Mouse (Mus musculus) gastrocnemius, postnatal 14 days (tissue): ENCODE data around the gene Psme3. TPM values are rescaled to one million over a fixed set of nuclear protein-coding genes. Genes with fewer than 3 reads are reported as not detected.

ENCODE experiments used
- DNase-seq: peaks from one replicate; pipeline ENCODE4 v3.0.0; 2021; ENCODE audit warnings: mixed read lengths
- intact Hi-C: fragments of 180-260 bp; cut with DNase I; formaldehyde crosslinking; loops from one replicate; pipeline ENCODE4 v1.15.1; 2025; ENCODE audit warnings: low total_unique reads
- long read RNA-seq, 2 experiments: library from polyadenylated mRNA; stranded (forward); transcript quantifications; one replicate each; pipeline ENCODE4 v2.0.0; 2021
- total RNA-seq, 2 experiments: library from RNA; stranded (reverse); gene quantifications; 2 replicates each; pipeline ENCODE4 v1.2.3; 2021

Gene Psme3
- 10 to 100 TPM; 60.9 to 61.2 TPM for total RNA-seq
- long read RNA-seq, experiment 1, transcript Psme3-201 (11 exons, 2,664 nt), result major isoform, 21 of 31 reads
- long read RNA-seq, experiment 1, partial matches to known transcripts, result 10 of 31 reads
- long read RNA-seq, experiment 1, other reads (novel, unspliced or antisense), result 0 of 31 reads
- long read RNA-seq, experiment 2, transcript Psme3-201 (11 exons, 2,664 nt), result major isoform, 26 of 32 reads
- long read RNA-seq, experiment 2, partial matches to known transcripts, result 1 of 32 reads
- long read RNA-seq, experiment 2, other reads (novel, unspliced or antisense), result 4 of 32 reads

DNA sequence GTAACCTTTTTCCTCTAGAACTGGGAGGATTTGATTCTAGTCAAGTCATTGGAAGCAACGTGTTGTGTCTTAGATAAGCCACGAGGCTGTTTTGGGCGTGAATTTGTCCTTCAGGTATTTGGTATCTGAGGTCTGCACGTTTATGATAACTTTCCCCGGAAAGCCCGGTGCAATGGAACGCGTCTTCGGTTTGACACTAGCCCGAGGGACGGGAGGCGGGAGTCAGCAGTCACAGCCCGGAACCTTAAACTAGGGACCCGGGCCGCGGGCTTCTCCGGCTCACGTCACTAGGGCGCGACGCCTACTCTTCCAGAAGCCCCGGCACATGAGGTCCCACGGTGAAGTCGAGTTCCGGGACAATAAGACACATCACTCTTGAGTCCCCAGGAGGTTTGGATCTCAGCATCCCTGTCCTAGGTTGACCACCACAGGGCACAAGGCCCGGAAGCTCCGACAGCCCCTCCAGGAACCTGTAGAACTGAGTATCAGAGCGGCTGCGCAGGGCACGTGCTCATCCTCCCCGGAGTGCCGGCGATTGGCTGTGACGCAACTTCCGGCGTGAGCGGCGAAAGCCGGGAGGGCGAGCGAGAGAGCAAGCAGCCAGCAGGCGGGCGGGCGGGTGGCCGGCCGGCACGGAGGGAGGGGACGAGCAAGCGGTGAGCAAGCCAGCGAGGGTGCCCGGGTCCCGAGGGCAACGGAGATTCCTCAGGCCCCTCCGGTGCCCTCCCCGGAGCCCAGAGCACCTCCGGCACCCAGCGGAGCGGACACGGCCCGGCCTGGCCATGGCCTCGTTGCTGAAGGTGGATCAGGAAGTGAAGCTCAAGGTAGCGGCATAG lies at the start of gene Psme3:
TSS of gene Psme3 (plus strand) at position 549 of the 836 bp plus-strand sequence.
- intact Hi-C loops, result no loop called here
- DNase-seq, result peak; percentile 94

DNA sequence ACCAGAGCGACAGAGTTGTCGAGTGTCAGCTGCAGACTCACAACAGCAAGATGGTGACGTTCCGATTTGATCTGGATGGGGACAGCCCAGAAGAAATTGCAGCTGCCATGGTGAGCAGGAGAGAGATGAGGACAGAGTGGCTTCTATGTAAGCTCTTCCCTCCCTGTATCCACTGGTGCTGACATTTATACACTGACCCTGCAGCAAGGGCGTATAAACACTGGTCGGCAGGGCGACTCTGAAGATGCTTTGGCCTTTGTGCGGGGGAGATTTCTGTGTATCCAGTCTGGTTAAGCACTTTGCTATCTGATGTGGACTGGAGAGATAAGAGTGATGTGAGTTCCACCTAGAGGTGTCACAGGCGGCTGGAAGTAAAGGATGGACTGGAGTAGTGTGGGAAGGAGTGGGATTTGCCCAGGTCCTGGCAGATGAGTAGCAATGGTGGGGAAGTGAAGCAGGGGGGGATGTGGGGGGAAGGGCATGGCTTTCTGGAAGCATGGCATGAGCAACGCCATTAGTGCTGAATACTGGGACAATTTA lies 46.4 kb upstream of the Psme3 start:
- intact Hi-C loops, result no loop called here
- no peak for DNase-seq

DNA sequence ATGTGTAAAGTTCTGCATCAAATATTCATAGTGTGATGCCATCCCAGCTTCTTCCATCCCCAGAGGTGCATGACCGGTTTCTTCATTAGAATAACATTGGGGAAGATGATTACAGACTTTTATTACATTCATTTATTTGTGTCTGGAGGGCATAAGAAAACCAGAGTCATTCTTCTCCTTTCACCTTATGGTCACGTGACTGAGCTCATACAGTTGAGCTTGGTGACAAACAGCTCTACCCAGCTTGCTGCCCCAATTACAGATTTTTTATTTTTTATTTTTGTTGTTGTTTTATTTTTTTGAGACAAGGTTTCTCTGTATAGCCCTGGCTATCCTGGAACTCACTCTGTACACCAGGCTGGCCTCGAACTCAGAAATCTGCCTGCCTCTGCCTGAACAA lies 43.6 kb upstream of the Psme3 start:
- DNase-seq, result no peak
- intact Hi-C loops, result no loop called here

DNA sequence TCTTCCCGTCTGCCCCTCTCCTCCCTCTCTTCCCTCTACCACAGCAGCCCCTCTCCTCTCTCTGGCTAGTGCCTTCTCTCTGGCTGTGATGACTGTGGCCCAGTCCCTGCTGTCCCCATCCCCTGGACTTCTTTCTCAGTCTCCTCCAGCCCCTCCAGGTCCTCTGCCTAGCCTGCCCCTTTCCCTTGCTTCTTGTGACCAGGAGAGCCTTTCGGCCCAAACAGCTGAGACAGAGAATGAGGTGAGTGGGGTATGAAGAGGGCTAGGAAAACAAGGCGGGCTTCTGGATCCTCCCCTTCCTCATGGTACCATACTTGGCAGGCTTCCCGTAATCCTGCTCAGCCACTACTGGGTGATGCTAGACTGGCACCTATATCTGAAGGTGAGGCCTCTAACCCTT lies 40.7 kb upstream of the Psme3 start:
- intact Hi-C loops, result no loop called here
- no peak for DNase-seq

DNA sequence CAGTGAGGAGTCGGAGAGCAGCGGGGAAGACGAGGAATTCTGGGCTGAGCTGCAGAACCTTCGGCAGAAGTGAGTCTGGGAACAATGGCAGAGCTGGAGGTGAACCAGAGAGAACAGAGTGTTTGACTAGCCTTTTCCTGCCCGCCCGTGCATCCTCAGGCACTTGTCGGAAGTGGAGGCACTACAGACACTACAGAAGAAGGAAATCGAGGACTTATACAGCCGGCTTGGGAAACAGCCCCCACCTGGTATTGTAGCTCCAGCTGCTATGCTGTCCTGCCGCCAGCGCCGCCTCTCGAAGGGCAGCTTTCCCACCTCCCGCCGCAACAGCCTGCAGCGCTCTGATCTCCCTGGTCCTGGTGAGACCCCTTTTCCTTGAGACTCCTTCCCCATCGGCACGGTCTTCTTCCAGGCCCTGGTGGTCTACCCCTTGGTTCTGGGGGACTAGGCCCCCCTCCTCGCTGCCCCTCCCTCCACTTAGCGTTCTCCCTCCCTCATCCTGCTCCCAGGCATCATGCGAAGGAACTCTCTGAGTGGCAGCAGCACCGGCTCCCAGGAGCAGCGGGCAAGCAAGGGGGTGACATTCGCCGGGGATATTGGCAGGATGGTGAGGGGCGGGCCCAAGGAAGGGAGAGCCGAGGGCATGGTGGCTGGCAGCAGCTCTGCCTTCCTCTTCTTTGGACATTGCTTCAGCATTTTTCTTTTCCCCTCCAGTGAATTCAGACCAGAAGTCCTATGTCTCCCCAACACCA lies 39.5 kb upstream of the Psme3 start:
- intact Hi-C loops, result no loop called here
- no peak for DNase-seq

DNA sequence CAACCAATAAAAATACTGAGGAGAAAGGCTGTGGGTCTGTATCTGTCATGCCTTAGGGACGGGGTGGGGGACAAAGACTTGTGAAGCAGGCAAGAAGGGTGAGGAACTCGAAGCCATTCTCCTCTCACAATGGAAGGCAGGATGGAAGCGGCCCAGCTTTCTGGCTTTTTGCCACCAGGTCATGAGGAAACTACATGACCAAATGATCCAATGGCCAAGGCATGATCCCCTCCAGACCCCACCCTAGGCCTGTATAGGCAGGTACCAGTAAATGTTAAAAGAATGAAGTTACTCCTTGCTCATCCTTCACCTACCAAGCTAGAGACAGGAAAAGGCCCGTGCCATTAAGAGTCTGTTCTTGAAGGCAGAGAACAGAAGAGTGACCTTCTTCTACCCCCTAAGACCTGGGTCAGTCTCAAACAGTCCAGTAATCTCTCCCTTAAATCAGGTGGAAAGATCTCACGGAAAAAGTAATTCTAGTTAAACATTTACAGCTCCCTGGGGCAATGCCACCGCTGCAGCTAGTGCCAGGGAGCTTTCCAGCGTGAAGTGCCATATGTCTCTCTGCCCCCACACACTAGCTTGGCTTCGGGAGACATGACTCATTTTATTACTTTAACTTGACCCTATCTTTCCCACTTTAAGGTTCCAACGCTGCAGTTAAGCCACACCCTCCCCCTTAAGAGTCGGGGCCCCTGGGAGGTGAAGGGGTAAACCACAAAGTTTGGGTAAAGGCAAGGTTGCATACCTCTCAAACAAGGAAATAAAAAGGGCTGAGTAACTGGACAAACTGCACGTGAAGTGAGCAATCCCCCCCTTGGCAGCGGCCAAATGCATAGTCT lies 38.4 kb upstream of the Psme3 start:
- intact Hi-C loops, result no loop called here
- no peak for DNase-seq

DNA sequence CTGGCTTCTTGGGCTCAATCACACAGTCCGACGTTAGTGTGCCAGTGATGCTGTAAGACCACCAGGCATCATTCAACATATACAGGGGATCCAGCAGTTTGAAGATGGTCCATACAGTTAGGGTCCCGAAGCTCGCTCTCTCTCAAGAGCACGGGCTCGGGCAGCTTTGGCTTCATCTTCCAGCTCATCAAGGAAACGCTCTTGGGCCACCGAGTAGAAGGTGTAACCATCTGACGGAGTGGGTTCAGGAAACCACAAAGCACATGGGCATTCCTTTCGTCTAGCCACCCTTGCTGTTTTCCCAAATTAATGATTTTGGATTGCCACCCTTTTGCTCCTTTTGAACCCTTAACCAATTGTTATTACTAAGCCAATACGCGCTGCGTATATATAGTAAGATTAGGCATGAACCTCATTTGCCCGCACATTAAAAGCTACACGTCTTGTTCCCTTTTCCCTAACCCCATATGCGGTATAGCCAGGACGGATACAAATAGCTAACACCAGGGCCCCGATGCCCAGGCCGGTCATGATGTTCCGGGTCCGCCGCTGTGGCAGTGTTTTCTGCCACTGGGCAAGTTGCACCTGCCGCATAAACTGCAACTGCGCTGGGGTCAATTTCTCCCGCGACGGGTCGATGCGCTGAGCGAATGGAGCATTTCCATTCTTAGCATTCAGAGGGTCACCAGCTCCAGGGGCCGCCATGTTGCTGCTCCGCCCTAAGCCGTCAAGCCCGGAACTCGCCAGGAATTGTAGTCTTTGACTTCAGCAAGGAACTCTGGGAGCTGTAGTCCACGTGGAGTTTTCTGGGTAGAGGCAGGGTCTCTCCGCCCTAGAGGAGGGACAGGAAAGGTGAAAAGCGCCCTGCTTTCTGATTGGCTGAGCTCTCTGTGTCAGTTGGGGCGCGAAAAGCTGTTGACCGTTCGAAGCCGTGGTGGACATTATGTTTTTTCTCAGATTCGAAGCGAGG lies 37.5 kb upstream of the Psme3 start, which contains the start of the genes Cntd1 and Coa3:
TSS of gene Cntd1 (plus strand) at position 790 of the 970 bp plus-strand sequence.
TSS of gene Coa3 (minus strand) at position 892 of the 970 bp plus-strand sequence.
- intact Hi-C loops, result no loop called here
- peak; percentile 82 for DNase-seq

DNA sequence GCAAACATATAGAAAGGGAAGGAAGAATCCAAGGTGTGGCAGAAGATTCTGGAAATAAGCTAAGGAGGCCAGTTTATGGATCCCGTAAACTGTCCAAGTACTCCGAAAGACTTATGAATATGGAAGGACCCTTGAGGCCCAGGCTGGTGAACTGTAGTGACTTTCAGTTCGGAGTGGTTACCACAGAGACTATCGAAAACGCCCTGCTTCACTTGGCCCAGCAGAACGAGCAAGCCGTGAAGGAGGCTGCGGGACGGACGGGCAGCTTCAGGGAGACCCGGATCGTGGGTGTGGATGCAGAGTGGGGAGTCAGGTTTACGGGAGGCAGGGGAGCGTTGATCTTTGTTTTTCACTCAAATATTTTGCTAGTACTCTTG lies 36.8 kb upstream of the Psme3 start:
- intact Hi-C loops, result no loop called here
- no peak for DNase-seq

DNA sequence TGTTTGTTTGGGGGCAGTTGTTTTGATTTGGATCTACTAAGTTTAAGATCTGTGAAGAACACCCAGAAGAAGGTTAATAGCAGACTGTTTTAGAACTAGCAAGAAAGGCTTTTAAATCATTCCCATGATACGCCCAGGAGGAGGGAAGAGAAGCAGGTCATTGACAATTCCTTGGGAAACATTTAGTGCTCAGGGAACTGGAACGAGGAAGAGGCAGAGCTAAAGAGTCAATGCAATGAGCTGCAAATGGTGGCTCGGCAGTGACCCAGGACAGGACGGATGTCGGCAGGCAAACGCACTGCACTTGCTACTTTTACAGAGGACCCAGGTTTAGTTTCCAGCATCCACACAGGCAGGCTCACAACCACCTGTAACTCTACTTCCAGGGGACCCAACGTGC lies 35.2 kb upstream of the Psme3 start:
- intact Hi-C loops, result no loop called here
- no peak for DNase-seq

DNA sequence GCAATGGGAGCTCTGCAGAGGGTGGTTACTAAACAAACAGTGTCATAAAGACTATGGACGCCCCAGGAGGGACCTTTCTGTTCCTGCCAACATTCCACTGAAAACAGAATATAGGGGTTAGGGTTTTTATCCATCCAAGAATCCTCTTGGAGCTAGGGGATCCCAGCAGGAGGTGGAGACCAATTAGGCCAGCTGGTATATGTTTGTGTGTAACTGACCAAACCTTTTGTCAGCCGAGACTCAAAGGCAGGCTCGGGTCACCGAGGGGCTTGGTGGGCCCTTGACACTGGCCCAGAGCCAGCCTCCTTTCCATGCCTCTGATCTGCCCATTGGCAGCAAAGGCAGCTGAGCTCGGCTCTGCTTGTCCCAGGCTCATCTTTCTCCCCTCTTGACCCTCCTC lies 33.1 kb upstream of the Psme3 start:
- no peak for DNase-seq
- intact Hi-C loops, result no loop called here

DNA sequence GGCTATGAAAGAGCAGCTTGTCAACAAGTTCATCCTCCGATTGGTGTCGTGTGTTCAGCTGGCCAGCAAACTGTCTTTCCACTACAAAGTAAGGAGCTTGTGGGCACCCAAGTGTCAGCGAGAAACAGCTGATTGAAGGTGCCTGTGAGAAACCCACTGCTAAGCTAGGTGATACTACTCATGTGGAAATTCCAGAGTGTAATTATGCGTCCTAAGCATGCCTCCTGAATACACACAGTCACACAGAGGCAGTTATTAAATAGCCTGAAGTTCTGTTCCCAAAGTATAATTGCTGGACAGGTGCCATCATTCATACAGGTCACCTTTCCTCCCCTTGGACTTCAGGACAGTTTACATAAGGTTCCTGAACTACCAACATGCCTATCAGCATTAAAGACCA lies 32.2 kb upstream of the Psme3 start:
- DNase-seq, result no peak
- intact Hi-C loops, result no loop called here

DNA sequence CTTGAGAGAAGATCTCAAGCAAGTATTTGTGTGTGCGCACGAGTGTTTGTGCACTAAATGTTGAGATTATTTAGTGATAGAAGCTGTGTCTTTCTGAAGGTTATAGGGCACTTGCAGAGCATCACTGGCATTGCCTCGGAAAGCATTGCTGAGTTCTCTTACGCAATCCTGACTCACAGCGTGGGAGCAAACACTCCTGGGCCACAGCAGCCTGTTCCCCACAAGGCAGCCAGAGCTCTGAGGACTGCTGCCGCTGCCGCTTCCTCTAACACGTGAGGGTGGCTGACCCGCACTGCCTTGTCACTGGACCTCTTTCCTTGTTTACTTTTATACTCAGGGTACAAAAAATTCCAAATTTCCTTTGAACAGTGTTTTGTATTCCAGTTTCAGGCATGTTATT lies 28.7 kb upstream of the Psme3 start:
- intact Hi-C loops, result no loop called here
- DNase-seq, result no peak

DNA sequence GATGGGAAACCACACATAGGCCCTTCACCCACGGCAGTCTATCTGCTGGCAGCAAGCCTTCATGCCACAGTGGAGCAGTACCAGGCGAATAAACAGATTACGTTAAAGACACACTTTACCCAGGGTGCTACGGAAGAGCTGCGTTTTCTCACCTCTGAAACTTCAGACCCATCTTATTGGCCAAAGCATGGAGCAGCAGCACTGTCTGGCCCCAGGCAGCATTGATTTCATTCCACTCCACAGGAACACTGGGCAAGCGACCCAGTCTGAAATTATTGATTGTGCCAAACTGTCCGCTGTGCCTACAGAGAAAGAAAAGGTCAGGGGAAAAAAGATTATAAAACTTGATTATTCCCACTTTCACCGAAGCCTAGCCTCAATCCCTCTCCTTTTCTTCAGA lies 24.8 kb upstream of the Psme3 start:
- no peak for DNase-seq
- intact Hi-C loops, result no loop called here

DNA sequence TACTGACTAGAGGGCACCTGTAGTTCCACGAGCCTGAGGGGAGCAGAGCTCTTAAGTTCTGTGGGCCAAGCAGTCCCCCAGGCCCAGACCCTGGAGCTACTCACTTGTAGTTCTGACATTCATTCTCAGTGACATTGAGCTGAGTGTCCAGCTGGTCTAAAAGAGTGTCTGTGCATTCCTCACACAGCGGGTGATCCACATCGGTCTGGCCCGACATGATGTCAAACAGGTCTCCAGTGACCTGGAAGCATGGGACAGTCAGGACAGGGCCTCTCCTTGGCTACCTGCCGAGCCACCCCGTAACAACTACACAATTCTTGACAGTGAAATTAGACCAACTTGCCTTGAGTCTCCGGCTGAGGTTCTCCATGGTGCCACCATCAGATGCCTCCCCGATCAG lies 20.8 kb upstream of the Psme3 start:
- no peak for DNase-seq

DNA sequence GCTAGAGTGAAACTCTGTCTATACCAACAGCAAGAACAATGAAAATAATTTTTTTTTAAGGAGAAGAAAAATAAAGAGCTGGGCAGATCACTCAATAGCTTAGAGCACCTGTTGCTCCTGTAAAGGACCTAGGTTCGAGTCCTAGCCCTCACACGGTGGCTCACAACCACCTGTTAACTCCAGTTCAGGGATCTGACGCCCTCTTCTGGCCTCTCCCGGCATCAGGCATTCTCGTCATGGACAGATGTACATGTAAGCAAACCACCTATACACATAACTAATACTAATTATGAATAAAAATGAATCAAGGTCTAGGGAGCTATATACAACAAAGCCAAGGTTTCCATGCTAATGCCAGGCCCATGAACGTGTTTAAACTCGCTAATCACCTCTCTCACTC lies 15.1 kb upstream of the Psme3 start:
- DNase-seq, result no peak
- intact Hi-C loops, result loop anchor here (2.0 kb wide), 1 partner anchor 90 kb away; no protein-coding TSS in a partner anchor

More for the DNA sequence above, 20.8 kb upstream of the Psme3 start:
- intact Hi-C loops, result no loop called here

DNA sequence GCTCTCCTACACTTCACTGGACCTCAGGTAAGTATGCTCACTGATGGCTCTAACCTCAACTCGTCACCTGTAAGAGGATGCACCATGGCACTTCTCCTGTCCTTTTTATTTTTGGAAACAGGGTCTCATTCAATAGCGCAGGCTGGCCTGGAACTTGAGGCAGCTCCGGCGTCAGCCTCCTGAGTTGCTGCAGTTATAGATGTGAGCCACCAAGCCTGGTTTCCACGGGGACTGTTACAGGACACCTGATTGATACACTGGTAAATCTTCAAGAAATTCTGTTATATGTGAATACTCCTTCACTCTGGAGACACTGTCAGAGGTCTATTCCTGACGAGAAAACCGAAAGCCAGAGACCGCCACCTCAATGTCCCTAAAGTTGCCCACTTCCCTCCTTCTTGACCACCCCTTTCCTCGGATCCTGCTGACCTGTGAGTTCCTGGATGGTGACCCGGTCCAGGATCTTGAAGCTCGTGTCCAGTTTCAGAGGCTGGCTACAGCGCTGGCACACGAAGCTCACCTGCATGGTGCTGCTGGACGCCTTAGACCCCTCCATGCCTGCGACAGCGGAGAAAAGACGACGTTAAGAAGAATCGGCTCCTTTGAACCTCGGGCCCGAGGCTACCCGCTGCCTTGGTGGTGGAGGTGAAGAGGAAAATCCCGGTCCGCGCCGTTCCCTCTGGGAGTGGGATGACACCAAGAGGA lies 14.6 kb upstream of the Psme3 start:
- intact Hi-C loops, result loop anchor here (2.0 kb wide), 1 partner anchor 91 kb away; no protein-coding TSS in a partner anchor
- DNase-seq, result no peak
